Mouse (Mus musculus) liver, adult (tissue): ENCODE measurements around the gene Dhps.
A peak's percentile ranks its signal among the peaks of the same experiment; 100 is the strongest.

Experiments
- GATA4 ChIP-seq: IDR thresholded peaks from 2 replicates; pipeline ENCODE4 v1.6.1; 2014; ENCODE audit warnings: mild to moderate bottlenecking, low read length; ENCODE audit not compliant: insufficient replicate concordance

Gene Dhps

DNA sequence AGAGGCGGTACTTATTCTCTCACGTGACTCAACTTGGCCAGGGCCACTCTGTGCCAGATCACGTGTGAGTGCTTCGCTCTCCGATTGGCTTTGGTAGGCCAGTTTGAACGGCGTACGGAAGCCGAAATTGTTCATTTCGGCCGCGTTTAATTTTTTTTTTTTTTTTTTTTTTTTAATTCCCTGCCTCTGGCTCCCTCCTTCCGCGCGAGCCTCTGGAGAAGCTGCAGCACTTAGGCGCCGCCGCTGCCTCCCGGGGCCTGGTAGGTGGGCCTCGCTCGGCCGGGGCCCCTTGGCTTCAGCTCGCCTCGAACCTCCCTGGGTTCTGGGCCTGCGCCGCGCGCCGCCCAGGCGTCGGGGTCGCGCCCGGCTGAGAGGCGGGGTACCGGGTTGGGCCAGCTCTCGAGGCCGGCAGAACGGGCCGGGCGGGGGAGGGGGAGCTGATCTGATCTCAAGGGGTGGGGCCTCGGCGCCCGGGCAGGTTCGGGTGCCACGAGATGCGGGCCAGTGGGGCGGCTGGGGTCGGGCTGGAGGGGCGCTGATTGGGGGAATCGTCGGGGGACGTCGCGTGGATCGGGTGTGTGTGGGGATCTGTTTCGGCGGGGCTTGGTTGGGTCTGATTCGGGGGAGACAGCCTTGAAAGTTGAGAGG, 34.7 kb upstream of the Dhps start, which contains the start of gene Tnpo2:
TSS of gene Tnpo2 (plus strand) at position 198 of the 648 bp plus-strand sequence.
- no peak for TF ChIP-seq GATA4

DNA sequence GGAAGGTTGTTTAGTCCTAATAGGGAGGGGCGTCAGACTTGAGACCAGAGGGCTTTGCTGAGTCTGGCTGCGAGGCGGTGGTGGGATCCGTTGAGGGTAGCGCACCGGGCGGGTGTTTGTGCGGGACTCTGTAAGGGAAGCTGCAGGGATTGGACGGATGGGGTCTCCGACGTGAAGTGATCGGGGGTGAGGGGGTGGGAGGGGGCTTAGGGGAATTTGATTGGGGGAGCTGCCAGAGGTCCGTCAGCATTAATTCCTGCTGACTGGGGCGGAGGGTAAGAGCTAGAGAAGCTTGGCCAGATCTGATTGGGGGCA, 34.2 kb upstream of the Dhps start:
- TF ChIP-seq GATA4: no peak

DNA sequence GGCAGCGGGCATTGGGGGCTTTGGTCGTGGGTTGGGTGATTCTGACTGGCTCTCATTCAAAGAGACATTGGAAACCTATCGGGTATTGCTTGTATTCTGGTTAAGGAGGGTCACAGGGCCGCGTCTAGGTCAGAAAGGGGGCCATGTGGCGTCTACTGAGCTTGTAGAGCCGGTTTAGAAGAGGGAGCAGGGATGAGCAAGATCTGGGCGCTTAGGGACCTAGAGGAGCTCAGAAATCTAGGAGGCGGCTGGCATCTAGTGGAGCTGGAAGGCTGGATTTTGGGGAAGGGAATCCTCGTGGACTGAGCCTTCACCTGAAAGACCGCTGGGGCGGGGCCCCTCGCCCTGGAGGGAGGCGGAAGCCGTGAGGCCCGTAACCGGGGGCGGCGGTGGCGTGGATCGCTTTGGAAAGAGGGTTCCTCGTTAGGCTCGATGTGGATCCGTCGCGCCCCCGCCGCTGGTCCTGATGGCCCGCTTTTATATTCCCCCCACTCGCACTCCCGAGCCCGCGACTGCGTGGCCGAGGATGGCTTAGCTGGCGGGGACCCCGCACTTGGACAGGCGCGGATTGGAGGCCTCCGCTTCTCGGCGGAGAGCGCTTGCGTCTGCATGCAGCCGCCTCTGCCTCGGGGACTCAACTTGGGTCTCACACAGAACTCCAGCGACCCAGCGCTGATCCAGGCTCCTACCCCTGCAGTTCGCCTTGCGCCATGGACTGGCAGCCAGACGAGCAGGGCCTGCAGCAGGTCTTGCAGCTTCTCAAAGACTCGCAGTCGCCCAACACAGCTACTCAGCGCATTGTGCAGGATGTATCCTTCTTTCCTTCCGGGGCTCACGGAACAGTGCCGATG, 33.7 kb upstream of the Dhps start:
- no peak for TF ChIP-seq GATA4

DNA sequence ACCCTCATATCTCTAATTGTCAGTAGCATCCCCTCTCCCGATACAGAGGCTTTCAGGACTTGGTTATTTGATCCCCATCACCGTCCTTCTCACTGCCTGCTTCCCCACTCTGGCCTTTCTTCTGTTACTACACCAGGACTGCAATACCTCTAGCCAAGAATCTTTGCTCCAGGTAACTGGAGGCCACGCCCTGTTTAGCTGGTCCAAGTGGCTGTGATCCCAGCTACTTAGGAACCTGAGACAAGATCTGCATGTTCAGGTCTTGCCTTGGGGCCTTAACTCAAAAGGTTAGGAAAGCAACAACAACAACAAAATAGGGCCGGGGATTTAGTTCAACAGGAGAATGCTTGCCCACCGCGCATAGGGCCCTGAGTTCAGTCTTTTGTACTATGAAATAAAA, 27.9 kb upstream of the Dhps start:
- TF ChIP-seq GATA4: no peak

DNA sequence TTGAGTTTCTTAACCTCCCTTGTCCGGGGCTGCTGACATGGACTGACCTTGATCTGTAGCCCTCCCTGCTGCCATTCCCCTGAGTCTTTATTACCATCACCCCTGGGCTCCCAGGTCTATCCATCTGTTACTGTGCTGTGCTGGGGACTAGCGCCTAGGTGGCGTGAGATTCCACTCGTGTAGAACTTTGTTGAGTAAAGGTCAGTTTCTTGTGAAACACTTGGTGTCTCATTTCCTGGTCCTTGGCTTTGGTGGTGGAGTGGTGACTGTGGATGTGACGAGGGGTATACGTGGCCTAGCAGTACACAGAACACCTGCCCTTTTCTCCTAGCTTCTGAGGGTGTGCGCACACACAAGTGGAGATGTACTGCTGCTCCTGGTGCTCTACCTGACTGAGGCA, 14.2 kb upstream of the Dhps start:
- TF ChIP-seq GATA4: no peak

DNA sequence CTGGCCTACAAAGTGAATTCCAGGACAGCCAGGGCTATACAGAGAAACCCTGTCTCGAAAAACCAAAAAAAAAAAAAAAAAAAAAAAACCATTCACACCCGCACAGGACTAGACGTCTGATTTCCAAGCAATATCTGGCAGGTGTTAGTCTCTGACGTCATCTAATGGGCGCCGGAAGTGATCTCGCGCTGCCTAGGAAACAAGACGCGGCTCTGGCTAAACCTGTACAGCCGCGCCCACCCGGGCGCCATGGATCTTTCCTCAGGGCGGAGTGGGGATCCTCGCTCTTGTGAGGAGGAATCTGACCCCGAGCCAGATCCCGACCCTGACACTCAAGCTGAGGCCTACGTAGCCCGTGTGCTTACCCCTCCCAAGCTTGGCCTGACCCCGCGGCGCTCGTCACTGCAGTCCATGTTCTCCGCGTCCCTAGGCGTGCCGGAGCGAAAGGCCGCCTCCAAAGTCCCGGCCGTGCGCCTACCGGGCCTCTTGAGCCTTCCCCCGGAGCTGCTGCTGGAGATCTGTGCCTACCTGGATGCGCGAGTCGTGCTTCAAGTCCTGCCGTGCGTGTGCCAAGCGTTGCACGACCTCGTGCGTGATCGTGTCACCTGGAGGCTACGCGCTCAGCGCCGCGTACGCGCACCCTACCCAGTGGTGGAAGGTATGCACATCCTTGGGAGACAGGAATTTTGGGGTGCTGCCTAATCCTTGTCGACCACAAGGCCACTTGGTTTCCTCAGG, 11.5 kb upstream of the Dhps start, which contains the start of gene Fbxw9:
TSS of gene Fbxw9 (plus strand) at position 177 of the 738 bp plus-strand sequence.
- no peak for TF ChIP-seq GATA4

DNA sequence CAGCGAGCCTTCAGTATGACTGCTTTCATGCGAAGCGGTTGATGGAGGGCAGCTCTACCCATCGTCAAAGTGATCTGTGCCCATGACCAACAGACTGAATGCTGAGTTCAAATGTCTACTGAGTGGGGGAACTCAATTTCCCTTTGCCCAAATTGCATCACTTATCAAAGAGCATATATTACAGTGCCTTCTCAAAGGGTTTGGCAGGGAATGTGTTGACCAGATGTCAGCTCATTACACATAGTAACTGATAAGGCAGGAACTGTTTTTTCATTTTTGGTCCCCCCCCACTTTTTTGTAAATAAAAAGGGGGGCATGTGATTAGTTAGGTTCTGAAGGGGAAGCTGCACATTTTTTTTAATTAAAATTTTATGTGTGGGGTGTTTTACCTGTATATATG, 9.0 kb upstream of the Dhps start:
- TF ChIP-seq GATA4: peak; percentile 84

DNA sequence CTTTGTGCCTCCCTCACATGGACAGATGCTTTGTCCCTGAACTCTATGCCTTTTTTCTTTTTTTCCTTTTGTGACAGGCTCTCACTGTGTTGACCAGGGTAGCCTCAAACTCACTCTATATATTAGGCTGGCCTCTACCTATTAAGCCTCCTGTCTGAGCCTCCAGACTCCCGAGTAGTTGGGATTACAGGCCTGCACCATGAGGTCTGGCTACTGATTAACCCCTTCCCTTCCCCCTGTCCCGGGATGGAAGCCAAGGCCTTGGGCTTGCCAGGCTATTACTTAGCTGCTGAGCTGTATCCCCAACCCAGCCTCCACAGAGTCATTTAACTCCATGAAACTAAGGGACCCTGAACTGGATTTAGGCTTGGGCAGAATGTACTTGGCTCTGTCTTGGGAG, 6.3 kb upstream of the Dhps start:
- peak; percentile 70; the same call in 1 of the 2 replicates for TF ChIP-seq GATA4

DNA sequence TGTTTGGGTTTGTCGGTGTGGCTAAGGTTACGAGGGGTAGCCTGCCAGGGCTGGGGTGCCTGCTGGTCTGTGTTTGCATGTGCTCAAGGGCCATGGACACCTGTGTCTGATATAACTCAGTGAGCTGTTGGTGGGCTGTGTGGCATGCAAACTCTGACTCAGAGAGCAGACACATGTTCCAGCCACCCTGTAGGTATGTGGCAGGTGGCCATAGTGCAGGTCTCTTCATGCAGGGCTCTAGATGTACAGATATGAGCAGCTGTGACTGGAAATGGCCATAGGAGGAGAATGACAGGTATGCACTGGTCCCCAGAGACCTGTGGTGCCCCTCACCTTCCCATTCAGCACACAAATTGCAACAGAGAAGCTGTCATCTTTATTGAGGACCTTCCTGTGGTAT, 4.4 kb upstream of the Dhps start:
- no peak for TF ChIP-seq GATA4

DNA sequence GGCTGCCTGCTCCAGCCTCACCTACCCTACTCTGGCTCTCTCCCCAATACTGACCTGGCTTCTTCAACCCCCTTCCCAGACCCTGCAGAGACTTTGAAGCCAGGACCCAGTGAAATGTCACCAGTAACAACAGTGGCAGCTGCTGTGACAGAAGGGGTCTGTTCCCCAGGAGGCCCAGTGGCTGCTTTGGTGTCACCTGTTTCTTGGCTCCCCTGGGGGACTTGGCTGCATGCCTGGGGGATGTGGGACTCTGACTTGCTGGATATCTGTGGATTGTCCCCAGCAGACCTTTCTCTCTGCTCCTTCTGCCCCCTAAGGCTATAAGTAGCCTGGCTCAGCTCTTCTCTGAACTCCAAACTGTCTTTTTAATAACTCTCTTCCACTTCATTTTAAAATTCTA, 3.6 kb upstream of the Dhps start, which contains the start of gene Gm5741:
TSS of gene Gm5741 (minus strand) at position 1 of the 400 bp plus-strand sequence.
- TF ChIP-seq GATA4: no peak

DNA sequence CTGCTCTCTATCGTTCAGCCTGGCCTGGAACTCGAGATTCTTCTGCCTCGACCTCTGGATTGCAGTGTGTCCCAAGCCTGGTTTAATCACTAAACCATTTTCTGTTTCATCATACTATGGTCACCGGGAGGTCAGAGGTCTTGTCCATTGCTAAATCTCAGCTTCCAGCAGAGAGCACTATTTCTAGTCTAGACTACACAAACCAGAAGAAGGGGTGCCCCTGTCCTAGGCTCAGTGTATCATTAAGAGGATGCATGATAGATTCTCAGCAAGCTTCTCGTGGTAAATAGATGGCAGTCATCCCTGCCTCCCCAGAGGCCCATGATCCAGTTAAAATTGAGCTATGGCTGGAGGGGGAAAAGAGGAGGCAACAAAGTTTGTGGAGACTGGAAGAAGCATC, 516 bp upstream of the Dhps start:
- TF ChIP-seq GATA4: no peak

DNA sequence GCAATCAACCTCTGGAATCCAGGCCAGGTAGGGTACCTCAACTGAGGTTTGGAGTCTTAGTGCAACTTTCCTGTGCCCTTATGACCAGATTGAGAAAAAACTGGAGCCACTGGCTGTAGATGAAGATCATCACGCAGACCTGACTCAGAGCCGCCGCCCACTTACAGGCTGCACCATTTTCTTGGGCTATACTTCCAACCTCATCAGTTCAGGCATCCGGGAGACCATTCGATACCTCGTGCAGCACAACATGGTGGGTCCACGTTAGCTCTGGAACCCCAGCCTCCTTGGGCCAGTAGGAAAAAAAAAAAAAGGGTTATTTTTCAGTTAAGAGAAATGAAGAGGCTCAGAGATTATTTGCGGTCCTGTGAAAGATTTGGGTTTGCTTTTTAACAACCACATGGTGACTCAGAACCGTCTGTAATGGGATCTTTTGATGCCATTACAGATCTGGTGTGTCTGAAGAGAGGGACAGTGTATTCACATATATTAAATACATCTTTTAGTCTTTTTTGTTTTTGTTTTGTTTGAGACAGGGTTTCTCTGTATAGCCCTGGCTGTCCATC, 890 bp downstream of the Dhps start:
- TF ChIP-seq GATA4: no peak

DNA sequence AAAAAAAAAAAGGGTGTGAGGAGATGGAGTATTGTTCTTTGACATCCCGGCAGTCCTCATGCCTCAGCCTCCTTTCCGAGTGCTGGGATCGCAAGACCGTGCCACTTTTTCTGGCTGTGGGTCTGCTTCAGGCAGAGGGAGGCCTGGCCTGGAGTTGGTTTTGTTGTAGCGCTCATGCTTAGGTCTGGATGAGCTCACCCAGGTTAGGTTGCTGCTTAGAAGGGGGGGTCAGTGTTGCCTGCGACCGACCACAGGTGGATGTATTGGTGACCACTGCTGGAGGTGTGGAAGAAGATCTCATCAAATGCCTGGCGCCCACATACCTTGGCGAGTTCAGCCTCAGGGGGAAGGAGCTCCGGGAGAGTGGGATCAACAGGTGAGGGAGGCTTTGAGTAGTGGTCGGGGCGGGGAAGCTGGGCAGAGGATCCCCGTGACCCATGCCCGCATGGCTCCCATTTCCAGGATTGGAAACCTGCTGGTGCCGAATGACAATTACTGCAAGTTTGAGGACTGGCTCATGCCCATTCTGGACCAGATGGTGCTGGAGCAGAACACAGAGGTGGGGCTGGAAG, 1.6 kb downstream of the Dhps start:
- TF ChIP-seq GATA4: no peak

DNA sequence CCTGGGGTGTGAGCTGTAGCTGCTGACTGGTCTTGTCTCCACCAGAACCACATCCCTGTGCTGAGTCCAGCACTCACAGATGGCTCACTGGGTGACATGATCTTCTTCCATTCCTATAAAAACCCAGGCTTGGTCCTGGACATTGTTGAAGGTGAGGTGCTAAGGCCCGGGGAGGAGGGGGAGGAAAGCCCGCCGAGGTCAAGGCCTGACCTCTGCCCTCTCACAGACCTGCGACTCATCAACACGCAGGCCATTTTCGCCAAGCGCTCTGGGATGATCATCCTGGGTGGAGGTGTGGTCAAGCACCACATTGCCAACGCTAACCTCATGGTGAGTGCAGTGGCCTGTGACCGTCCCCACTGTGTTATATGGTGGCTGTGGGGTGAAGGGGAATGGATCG, 2.6 kb downstream of the Dhps start:
- no peak for TF ChIP-seq GATA4

DNA sequence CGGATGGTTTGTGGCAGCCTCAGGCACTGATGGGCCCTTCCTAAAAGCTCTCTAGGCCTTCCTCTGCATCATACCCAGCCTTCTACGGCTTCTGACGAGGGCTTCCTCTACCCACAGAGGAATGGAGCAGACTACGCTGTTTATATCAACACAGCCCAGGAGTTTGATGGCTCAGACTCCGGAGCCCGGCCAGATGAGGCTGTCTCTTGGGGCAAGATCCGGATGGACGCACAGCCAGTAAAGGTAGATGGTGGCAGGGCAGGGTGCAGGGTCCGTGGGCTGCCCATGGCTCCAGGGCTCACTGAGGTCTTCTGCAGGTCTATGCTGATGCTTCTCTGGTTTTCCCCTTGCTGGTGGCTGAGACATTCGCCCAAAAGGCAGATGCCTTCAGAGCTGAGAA, 3.1 kb downstream of the Dhps start:
- TF ChIP-seq GATA4: no peak
